Mouse (Mus musculus) cerebellum, adult 2 months (tissue): Measurements from ENCODE around the gene Copb1.

Experiments
- CTCF ChIP-seq: fragments of 200-500 bp; IDR thresholded peaks from 2 replicates; pipeline ENCODE4 v1.5.1; 2011; ENCODE audit warnings: low read depth, mild to moderate bottlenecking, control low read depth, low read length, moderate library complexity, borderline replicate concordance; ENCODE audit not compliant: insufficient read depth
- POLR2A ChIP-seq: fragments of 200-500 bp; IDR thresholded peaks from 2 replicates; pipeline ENCODE4 v1.6.1; 2011; ENCODE audit warnings: low read length, control low read depth, borderline replicate concordance; ENCODE audit not compliant: insufficient read depth

DNA sequence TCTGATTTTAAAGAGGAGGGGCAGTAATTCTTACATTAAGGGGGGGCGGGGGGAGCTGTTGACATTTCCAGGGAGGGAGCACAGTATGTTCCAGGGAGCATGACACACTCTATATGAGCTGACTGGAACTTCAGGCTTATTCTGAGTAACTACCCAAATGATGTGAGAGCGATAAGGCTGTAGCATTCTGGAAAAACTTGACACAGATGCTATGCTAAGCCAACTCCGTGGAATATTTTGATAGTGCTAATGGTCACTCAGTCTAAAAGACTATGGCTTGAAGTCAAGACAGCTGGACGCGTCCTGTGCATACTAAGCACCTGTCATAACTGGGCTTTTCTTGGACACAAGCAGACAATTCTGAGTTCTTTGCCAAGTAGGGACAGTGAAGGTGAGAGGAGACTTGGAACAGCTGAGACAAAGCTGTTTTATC lies 51.5 kb downstream of the Copb1 start:
- no peak for TF ChIP-seq POLR2A
- no peak for TF ChIP-seq CTCF
